Mouse (Mus musculus) neural tube, embryonic 11.5 days (tissue): ENCODE data around the gene Fras1. TPM values are rescaled to one million over a fixed set of nuclear protein-coding genes. Genes with fewer than 3 reads are reported as not detected.

Experiments used
- ATAC-seq: fragments of 200-750 bp; cut with Nextera tagmentation; 2 replicates; pipeline ENCODE4 v1.8.0; 2017; ENCODE audit warnings: moderate number of reproducible peaks, mild to moderate bottlenecking, moderate TSS enrichment, moderate library complexity; ENCODE audit not compliant: insufficient read depth, low FRiP score, low TSS enrichment
- DNase-seq: peaks from one replicate; pipeline ENCODE4 v3.0.0-alpha.2; 2015; ENCODE audit warnings: low spot score
- H3K27ac ChIP-seq: fragments of 300-500 bp; sonication (generic); 2 replicates; pipeline ENCODE4 v1.5.1; 2014; ENCODE audit warnings: low read depth, mild to moderate bottlenecking, low read length
- H3K27me3 ChIP-seq: fragments of 300-500 bp; sonication (generic); 2 replicates; pipeline ENCODE4 v1.6.1; 2014; ENCODE audit warnings: mild to moderate bottlenecking, low read length, mixed read lengths; ENCODE audit not compliant: control insufficient read depth, insufficient read depth
- H3K36me3 ChIP-seq: fragments of 300-500 bp; sonication (generic); 2 replicates; pipeline ENCODE4 v1.6.1; 2014; ENCODE audit warnings: mild to moderate bottlenecking, low read length, moderate library complexity, mixed read lengths; ENCODE audit not compliant: control insufficient read depth, insufficient read depth
- H3K4me1 ChIP-seq: fragments of 300-500 bp; sonication (generic); 2 replicates; pipeline ENCODE4 v1.6.1; 2014; ENCODE audit warnings: low read length, mixed read lengths; ENCODE audit not compliant: control insufficient read depth, insufficient read depth
- H3K4me2 ChIP-seq: fragments of 300-500 bp; sonication (generic); 2 replicates; pipeline ENCODE4 v1.6.1; 2014; ENCODE audit warnings: low read depth, mild to moderate bottlenecking, moderate library complexity
- H3K4me3 ChIP-seq: fragments of 300-500 bp; sonication (generic); 2 replicates; pipeline ENCODE4 v1.5.1; 2014; ENCODE audit warnings: low read depth, low read length
- H3K9ac ChIP-seq: fragments of 300-500 bp; sonication (generic); 2 replicates; pipeline ENCODE4 v1.6.1; 2014; ENCODE audit warnings: mild to moderate bottlenecking, low read length
- H3K9me3 ChIP-seq: fragments of 300-500 bp; sonication (generic); 2 replicates; pipeline ENCODE4 v1.6.1; 2016; ENCODE audit warnings: low read length; ENCODE audit not compliant: control insufficient read depth
- WGBS: fragments of 180-500 bp; shearing (Covaris S2); extraction: QIAGEN DNeasy Blood & Tissue Kit; methylation state at CpG from one replicate; pipeline ENCODE4 v1.1.7; 2014; 5-methylcytosine and 5-hydroxymethylcytosine counted together
- polyA plus RNA-seq: library from polyadenylated mRNA; unstranded; fragments of >200 nt; fragmentation: Nextera tagmentation; extraction: Ambion mirVana; gene quantifications from 2 replicates; pipeline ENCODE4 v1.2.1, GENCODE M21; 2014

Fras1 gene
- polyA plus RNA-seq, 1 experiment from 2014 or later, result 5.6 TPM

DNA sequence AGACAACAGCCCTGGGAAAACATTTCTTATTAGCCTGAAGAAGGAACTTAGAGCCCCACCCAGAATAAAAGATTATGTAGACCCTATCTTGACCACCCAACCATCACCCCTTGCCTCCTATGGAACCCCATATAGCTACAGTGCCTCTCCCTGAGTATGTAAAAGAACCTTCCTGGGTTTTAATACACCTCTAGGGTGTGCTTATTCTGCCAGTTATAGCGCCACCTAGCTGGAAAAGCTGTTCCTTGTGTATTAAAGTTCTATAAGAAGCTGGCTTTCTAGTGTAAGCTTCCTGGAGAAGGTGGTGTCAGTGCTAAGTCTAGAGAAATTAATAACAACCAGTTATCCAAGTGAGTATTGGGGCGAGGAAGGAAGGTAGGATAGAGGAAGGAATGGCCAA, 303.7 kb downstream of the Fras1 start:
- H3K4me3 ChIP-seq, result no peak overlapping the region
- no peak overlapping the region for H3K9ac ChIP-seq
- DNase-seq (peak; percentile 40), ATAC-seq (no peak)
- no peak overlapping the region for H3K27ac ChIP-seq
- no peaks in the 10 kb centered on the region for H3K4me1 ChIP-seq
- H3K4me2 ChIP-seq, result no peak overlapping the region
- H3K9me3 ChIP-seq, result no peaks in the 10 kb centered on the region
- H3K36me3 ChIP-seq, result no peaks in the 10 kb centered on the region
- H3K27me3 ChIP-seq, result no peaks in the 10 kb centered on the region
- WGBS, result 33% methylated on average over 2 of the region's 2 CpGs

DNA sequence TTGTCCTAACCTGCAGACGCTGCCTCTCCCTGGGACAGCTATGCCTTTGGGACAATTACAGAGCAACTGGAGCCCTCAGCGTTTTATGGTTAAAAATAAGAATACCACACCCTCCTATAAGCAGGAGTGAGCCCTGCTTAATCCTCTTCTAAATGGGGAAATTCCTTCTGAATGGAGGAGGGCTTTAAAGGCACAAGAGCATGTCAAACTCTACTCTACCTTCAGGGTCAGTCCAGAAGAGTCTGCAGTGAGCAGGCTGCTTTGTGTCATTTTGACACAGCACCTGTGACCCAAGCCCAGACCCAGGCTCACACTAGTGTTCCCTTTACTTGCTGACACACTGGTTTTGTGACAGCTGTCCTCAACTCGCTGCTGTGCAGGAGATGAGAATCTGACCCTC, 307.3 kb downstream of the Fras1 start:
- H3K36me3 ChIP-seq, result no peaks in the 10 kb centered on the region
- no peak for ATAC-seq
- no peaks in the 10 kb centered on the region for H3K9me3 ChIP-seq
- H3K4me2 ChIP-seq, result no peak overlapping the region
- H3K4me3 ChIP-seq, result no peak overlapping the region
- no peak overlapping the region for H3K9ac ChIP-seq
- DNase-seq, result no peak
- 63% methylated on average over 3 of the region's 3 CpGs for WGBS
- no peaks in the 10 kb centered on the region for H3K27me3 ChIP-seq
- H3K4me1 ChIP-seq, result no peaks in the 10 kb centered on the region
- no peak overlapping the region for H3K27ac ChIP-seq

DNA sequence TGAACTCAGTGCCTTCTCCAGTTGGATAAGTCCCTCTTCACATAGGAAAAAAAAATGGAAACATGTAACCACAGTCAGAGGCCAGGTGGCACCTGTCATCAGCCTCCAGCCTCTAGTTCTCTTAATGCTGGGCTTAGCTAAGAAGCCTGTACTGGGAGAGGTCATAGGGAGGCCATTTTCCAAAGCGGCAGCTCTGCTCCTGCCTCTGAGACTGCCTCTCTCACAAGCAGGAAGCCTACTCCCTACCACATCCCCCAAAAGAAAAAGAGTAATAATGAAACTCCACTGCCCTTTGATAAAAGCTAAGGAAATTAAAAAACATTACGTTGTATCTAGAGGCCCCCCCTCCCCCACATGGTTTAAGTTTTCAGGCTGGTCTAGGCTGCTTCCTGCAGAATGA, 309.0 kb downstream of the Fras1 start:
- H3K9me3 ChIP-seq, result no peaks in the 10 kb centered on the region
- no peak for ATAC-seq
- no peak overlapping the region for H3K27ac ChIP-seq
- H3K27me3 ChIP-seq, result no peaks in the 10 kb centered on the region
- no peak overlapping the region for H3K4me3 ChIP-seq
- no peaks in the 10 kb centered on the region for H3K36me3 ChIP-seq
- no peak overlapping the region for H3K9ac ChIP-seq
- no peak overlapping the region for H3K4me2 ChIP-seq
- WGBS, result 86% methylated on average over 2 of the region's 2 CpGs
- no peak for DNase-seq
- no peaks in the 10 kb centered on the region for H3K4me1 ChIP-seq

DNA sequence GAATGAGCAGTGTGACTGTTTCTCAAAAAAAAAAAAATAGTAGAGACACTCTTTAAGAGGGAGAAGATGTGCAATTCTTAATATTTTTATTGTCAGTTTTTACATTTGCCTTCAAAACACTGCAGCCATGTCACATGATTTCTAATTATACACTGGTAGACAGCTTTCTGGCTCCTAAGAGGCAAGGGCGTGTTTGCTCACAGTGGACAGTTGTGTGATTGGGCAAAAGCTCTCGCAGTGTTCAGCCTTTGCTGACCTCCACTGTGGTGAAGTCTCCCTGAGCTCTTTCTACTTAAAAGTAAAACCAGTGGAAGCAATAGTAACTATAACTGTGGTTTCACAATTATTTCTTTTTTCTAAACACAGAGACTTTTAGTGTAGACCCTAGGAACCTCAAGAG, 315.1 kb downstream of the Fras1 start:
- 94% methylated on average over 2 of the region's 2 CpGs for WGBS
- DNase-seq, result no peak

DNA sequence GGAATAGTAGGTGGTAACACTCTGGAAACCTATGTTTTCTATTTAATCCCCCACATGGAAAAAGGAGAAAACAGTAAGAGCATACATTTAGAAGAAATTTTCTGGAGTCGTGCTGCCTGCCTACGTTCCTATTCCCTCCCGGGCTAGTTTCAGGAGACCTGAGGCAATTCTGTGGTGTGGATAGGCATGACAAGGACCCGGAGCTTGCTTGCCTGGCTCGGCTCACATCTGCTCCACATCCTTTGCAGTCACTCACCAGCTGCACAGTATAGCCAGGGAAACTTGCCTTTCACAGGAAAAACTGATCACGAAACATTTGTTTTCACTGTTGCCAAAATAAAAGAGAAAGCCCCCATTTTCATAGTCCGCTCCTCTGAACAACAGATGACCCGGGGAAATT, 325.2 kb downstream of the Fras1 start:
- WGBS, result 83% methylated on average over 8 of the region's 8 CpGs
- Histone ChIP-seq H3K9me3 (no peaks in the 10 kb centered on the region), H3K4me1 (no peaks in the 10 kb centered on the region), H3K27me3 (no peaks in the 10 kb centered on the region), H3K4me3 (no peak overlapping the region), H3K9ac (no peak overlapping the region), H3K4me2 (no peak overlapping the region), H3K36me3 (no peaks in the 10 kb centered on the region), H3K27ac (no peak overlapping the region)
- no peak for ATAC-seq
- no peak for DNase-seq

More for the DNA sequence above, 315.1 kb downstream of the Fras1 start:
- H3K9me3 ChIP-seq, result no peaks in the 10 kb centered on the region
- H3K9ac ChIP-seq, result no peak overlapping the region
- no peak for ATAC-seq
- H3K4me3 ChIP-seq, result no peak overlapping the region
- H3K4me2 ChIP-seq, result no peak overlapping the region
- no peaks in the 10 kb centered on the region for H3K27me3 ChIP-seq
- no peaks in the 10 kb centered on the region for H3K4me1 ChIP-seq
- H3K27ac ChIP-seq, result no peak overlapping the region
- no peaks in the 10 kb centered on the region for H3K36me3 ChIP-seq

DNA sequence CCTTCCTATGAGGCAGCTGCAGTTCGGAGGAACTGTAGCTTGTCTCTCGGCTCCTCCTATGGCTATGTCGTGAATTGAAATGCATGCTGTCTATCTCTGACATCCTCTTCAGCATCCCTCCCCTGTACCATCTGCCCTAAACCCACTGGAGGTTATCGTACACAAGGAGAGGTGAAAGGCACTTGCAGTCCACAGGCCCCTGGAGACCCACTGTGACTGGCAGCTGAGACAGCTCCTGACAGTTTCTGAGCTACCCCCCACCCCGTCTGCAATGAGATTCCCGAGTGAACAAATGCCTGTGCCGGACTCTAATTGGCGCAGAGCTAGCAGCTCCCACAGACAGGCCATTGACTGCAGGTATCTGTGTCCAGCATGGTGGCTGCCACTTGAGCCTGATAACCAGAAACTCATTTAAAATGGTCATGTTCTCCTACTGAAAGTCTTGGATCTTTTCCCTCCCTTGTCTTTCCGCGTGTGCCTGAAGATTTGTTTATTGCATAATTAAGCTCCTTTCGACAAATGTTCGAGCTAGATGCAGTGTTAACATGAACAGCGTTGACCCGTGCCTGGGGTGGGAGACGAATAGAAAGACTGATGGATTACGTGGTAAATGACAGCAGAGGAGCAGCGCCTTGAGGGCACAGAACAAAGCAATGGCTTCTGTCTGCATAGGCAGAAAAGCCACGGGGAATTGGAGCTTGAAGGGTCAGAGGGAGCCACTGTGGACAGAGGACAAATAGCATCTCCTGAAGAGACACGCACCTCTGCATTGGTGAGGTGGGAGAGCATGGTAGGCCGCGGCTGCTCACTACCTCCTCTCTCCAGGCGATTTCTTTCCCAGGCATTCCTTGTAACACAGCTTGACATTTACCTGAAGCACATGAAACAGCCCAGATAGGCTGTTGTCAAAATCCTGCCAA, 329.2 kb downstream of the Fras1 start:
- DNase-seq, result peak; percentile 40

DNA sequence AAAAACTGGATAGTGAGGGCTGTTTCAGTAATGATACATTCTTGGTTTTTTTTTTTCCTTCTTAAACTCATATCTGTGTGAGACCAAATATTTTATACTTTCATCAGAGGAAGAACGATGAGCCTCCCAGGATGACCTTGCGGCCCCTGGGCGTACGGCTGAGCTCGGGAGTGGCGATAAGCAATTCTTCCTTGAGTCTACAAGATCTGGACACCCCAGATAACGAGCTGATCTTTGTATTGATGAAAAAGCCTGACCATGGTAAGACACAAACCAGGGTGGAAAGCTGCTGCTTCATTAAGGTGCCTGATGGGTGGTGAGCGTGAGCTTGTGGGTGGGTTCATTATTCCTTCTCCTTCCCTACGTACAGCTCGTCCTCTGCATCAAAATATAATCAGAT, 334.8 kb downstream of the Fras1 start:
- ATAC-seq, result no peak
- no peaks in the 10 kb centered on the region for H3K36me3 ChIP-seq
- H3K4me3 ChIP-seq, result no peak overlapping the region
- H3K9me3 ChIP-seq, result no peaks in the 10 kb centered on the region
- H3K27me3 ChIP-seq, result no peaks in the 10 kb centered on the region
- no peak overlapping the region for H3K27ac ChIP-seq
- DNase-seq, result no peak
- 91% methylated on average over 10 of the region's 10 CpGs for WGBS
- H3K4me2 ChIP-seq, result no peak overlapping the region
- H3K4me1 ChIP-seq, result no peaks in the 10 kb centered on the region
- no peak overlapping the region for H3K9ac ChIP-seq

More for the DNA sequence above, 329.2 kb downstream of the Fras1 start:
- no peak overlapping the region for H3K4me2 ChIP-seq
- no peak overlapping the region for H3K9ac ChIP-seq
- no peaks in the 10 kb centered on the region for H3K36me3 ChIP-seq
- whole genome bisulfite sequencing, result 53% methylated on average over 22 of the region's 22 CpGs
- H3K9me3 ChIP-seq, result no peaks in the 10 kb centered on the region
- H3K4me3 ChIP-seq, result no peak overlapping the region
- no peaks in the 10 kb centered on the region for H3K4me1 ChIP-seq
- no peak overlapping the region for H3K27ac ChIP-seq
- ATAC-seq, result peak; percentile 68
- H3K27me3 ChIP-seq, result no peaks in the 10 kb centered on the region

DNA sequence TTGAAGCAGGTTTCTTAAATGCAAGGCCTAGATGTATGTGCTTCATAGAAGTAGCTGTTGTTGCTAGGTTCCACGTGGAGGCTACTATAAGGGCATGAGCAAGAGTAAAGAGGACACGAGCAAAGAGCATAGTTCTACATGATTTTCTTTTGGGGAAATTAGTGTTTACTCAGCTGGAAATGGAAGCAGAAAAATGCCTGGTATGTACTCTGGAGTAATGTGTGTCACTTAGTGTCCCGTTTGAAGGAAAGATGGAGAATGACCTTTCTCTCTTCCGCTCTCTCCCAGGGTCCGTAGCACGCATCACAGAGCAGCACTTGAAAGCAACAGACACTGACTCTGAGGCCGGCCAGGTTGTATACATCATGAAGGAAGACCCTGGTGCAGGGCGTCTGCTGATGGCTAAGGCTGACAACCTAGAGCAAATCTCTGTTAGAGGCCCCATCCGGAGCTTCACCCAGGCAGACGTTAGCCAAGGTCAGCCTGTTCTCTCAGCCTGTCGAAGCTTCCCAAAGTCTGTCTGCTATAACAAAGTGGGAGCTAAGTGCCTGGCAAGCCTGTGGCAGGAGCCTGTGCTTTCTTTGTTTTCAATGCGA, 338.4 kb downstream of the Fras1 start:
- no peak for ATAC-seq
- 55% methylated on average over 12 of the region's 12 CpGs for WGBS
- Histone ChIP-seq H3K4me2 (no peak overlapping the region), H3K27me3 (no peaks in the 10 kb centered on the region), H3K4me1 (no peaks in the 10 kb centered on the region), H3K9me3 (no peaks in the 10 kb centered on the region), H3K36me3 (no peaks in the 10 kb centered on the region), H3K27ac (no peak overlapping the region), H3K9ac (no peak overlapping the region), H3K4me3 (no peak overlapping the region)
- DNase-seq, result peak; percentile 19

DNA sequence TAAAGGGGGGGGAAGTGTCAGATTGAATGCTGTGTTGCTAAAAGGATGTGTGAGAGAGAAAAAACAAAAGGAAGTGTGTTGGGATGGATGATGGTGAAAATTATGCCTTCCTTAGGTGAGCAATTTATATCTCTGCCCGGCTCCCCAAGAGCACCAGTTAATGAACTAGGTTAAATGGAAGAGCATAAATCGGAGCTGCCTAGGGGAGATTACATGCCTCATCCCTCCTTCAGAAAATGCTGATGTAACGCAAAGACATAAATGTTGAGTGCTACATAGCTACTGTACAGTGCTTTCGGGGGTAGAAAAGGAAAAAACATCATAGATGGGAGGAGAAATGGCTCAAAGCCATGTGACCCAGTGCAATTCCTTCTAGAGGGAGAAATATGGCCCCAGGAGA, 339.0 kb downstream of the Fras1 start:
- Histone ChIP-seq H3K36me3 (no peaks in the 10 kb centered on the region), H3K9ac (no peak overlapping the region), H3K9me3 (no peaks in the 10 kb centered on the region), H3K27ac (0 out of 2 replicates have a peak overlapping the region, but pooled peaks have one; percentile 49), H3K4me2 (no peak overlapping the region), H3K27me3 (no peaks in the 10 kb centered on the region), H3K4me1 (no peaks in the 10 kb centered on the region), H3K4me3 (no peak overlapping the region)
- WGBS, result 77% methylated on average over 4 of the region's 4 CpGs
- DNase-seq (no peak), ATAC-seq (no peak)
